Mouse (Mus musculus) right cerebral cortex, postnatal 36 days (tissue): ENCODE data around the gene Gm3404.
"Not testable (repeated sequence)": the region's sequence is repeated elsewhere in the genome, so short reads cannot be mapped to it uniquely, and the experiment has no call there.

Source experiments
- DNase-seq, 2 experiments: peaks; one replicate each; pipeline ENCODE4 v3.0.0; 2022; ENCODE audit warnings: low spot score in 2 of 2, mixed read lengths in 1 of 2

Gene Gm3404

DNA sequence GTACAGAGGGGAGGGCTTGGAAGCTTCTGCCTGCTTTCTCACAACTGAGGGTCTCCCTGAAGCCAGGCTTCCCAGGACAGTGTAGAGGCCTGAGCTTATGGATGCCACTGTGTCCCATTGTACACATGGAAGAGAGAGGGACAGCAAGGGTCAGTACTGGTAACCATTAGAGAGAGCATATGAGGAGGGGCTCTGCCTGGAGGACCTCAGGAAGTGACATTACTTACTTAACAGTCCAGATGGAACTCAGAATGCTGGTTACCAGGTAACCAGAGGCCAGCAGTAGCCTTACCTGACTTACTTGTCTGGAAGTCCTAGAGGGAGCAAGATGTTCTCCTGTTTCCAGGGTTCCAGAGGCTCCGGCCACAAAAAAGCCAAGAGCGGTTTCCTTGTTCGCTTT is at the start of gene Gm3404:
Gene Gm3404, plus strand, starts transcription at position 301 of the 400 bp plus-strand sequence.
- DNase-seq: not testable (repeated sequence)

DNA sequence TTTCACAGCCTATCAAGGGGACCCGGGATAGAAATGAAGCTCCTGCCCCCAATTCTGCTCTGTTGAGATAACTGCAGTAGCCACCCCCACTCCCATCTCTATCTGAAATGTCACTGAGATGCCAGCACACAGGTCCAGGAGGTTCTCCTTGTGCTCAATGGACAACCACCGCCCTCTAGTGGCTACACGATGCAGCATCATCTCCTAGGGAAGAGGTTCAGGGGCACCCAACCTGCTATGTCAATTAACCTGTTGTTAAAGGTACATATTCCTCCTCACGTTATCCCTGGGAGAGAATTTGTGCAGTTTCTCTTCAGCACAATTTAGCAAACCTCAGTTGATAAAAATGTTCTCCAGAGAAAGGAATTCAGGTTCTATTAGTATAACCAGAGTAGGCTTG is 46.0 kb upstream of the Gm3404 start:
- peak; percentile 29 for DNase-seq

DNA sequence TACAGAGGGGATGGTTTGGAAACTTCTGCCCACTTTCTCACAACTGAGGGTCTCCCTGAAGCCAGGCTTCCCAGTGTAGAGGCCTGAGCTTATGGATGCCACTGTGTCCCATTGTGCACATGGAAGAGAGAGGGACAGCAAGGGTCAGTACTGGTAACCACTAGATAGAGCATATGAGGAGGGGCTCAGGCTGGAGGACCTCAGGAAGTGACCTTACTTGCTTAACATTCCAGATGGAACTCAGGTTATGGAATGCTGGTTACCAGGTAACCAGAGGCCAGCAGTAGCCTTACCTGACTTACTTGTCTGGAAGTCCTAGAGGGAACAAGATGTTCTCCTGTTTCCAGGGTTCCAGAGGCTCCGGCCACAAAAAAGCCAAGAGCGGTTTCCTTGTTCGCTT is 43.9 kb upstream of the Gm3404 start, which contains the start of gene Gm6408:
Gene Gm6408, plus strand, starts transcription at position 301 of the 400 bp plus-strand sequence.
- not testable (repeated sequence) for DNase-seq

- not testable (repeated sequence) for DNase-seq
Measured at GRCm38 (mm10) chr5:146488959-146489358, 36.6 kb upstream of the Gm3404 start.

GRCm38 (mm10) chr5:146491063-146491462 is 34.5 kb upstream of the Gm3404 start, which contains the start of gene Gm6370:
Gm6370 (plus strand) TSS chr5:146491363.
- DNase-seq: not testable (repeated sequence)

GRCm38 (mm10) chr5:146502099-146502498 is 23.5 kb upstream of the Gm3404 start, which contains the start of gene 4930449I24Rik:
4930449I24Rik (plus strand) TSS chr5:146502399.
- DNase-seq: not testable (repeated sequence)

DNA sequence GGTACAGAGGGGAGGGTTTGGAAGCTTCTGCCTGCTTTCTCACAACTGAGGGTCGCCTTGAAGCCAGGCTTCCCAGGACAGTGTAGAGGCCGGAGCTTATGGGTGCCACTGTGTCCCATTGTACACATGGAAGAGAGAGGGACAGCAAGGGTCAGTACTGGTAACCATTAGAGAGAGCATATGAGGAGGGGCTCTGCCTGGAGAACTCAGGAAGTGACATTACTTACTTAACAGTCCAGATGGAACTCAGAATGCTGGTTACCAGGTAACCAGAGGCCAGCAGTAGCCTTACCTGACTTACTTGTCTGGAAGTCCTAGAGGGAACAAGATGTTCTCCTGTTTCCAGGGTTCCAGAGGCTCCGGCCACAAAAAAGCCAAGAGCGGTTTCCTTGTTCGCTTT is 11.8 kb upstream of the Gm3404 start, which contains the start of gene Gm3402:
Gene Gm3402, plus strand, starts transcription at position 301 of the 400 bp plus-strand sequence.
- DNase-seq: not testable (repeated sequence)

DNA sequence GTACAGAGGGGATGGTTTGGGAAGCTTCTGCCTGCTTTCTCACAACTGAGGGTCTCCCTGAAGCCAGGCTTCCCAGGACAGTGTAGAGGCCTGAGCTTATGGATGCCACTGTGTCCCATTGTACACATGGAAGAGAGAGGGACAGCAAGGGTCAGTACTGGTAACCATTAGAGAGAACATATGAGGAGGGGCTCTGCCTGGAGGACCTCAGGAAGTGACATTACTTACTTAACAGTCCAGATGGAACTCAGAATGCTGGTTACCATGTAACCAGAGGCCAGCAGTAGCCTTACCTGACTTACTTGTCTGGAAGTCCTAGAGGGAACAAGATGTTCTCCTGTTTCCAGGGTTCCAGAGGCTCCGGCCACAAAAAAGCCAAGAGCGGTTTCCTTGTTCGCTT is 11.7 kb downstream of the Gm3404 start, which contains the start of gene Gm3409:
Gene Gm3409, plus strand, starts transcription at position 301 of the 400 bp plus-strand sequence.
- not testable (repeated sequence) for DNase-seq

- not testable (repeated sequence) for DNase-seq
Measured at GRCm38 (mm10) chr5:146555836-146556235, 30.2 kb downstream of the Gm3404 start, which contains the start of gene Gm3415. Gm3415 (plus strand) TSS chr5:146556136.

DNA sequence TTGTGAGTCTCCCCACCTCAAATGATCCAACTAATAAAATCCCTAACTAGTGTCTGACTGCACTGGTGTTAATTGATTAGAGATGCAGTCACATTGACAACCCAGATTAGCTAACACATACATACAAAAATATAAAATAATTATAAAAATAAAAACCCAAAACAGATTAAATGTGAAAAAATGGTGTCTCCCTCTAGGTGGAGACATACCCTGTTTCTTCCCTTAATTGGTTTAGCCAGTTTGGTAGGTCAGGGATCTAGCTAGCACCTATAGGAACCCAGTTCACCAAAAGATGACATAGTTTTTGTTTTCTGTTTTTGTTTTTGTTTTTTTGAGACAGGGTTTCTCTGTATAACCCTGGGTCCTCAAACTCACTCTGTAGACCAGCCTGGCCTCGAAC is 38.7 kb downstream of the Gm3404 start:
- DNase-seq: no peak

DNA sequence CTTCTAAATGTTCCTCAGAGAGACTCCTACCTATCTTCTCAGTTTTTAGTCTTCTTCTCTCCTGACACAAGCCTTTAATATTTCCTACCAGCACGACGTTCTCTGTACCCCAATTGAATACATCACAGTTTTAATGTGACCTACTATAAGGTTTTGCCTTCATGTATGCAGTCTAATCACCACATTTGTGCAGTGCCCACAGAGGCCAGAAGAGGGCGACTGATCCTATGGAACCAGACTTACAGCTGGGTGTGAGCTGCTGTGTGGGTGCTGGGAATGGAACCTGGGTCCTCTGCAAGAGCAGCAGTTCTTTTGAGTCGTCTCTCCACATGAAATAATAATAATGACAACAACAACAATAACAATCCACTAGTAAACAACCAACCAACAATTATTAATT is 41.5 kb downstream of the Gm3404 start:
- no peak for DNase-seq

DNA sequence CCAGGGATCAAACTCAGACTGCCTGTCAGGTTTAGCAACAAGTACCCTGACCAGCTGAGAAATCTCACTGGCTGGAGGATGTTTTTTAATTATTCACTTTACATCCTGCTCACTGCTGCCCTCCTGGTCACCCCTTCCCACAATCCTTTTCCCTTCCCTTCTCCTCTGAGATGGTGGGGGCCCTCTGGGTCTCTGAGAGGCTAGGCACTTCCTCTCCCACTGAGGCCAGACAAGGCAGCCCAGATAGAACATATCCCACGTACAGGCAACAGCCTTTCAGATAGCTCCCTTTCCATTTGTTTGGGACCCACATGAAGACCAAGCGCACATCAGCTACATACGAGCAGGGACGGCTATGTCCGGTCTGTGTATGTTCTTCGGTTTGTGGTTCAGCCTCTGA is 44.6 kb downstream of the Gm3404 start:
- not testable (repeated sequence) for DNase-seq

- DNase-seq: peak; percentile 34 to 55
Measured at GRCm38 (mm10) chr5:146571830-146572734, 46.5 kb downstream of the Gm3404 start.

DNA sequence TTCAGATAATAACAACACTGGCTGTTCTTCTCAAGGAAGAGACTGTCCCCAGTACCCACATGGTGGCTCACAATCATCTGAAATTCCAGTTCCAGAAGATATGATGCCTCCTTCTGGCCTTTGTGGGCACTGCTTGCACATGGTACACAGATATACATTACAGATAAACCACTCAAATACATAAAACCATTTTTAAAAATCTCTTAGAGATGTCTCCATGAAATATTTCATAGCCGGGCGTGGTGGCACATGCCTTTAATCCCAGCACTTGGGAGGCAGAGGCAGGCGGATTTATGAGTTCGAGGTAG is 47.1 kb downstream of the Gm3404 start:
- DNase-seq: not testable (repeated sequence)

DNA sequence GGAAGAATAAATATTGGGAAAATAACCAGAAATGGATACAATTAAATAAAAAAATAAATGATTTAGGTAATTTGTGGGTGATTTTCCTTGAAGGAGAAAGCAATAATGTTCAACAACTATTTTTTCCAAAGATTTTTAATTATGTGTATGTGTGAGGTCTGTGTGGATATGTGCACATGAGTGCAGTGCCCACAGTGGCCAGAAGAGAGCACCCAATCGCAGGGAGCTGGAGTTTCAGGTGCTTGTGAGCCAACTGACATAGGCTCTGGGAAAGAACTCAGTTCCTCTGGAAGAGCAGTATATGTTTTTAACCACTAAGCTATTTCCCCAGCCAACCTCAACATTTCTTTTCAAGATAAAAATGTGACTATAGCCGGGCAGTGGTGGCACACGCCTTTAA is 51.1 kb downstream of the Gm3404 start:
- no peak for DNase-seq
